Mouse (Mus musculus): Measurements from ENCODE around the gene Gm28048.

GRCm38 (mm10) chr11:23023155-23023554, 41.3 kb upstream of the Gm28048 start:
- TF ChIP-seq CTCF (IDR thresholded peaks at IDR 0.05; ENCODE audit: control insufficient read depth, insufficient read depth, low read length) = no peak
- no peak for TF ChIP-seq POLR2A (IDR thresholded peaks at IDR 0.05; ENCODE audit: borderline replicate concordance, control insufficient read depth, low read depth, low read length)
